Mouse (Mus musculus) bone marrow macrophage, adult 2 months (primary cell): ENCODE measurements around the gene Uspl1.

Source experiments
- CTCF ChIP-seq: IDR thresholded peaks from 2 replicates; pipeline ENCODE4 v1.5.1; 2012; ENCODE audit warnings: low read depth, mild to moderate bottlenecking, low read length, moderate library complexity
- POLR2A ChIP-seq: IDR thresholded peaks from 2 replicates; pipeline ENCODE4 v1.6.1; 2012; ENCODE audit warnings: mild to moderate bottlenecking, low read depth, low read length, borderline replicate concordance

DNA sequence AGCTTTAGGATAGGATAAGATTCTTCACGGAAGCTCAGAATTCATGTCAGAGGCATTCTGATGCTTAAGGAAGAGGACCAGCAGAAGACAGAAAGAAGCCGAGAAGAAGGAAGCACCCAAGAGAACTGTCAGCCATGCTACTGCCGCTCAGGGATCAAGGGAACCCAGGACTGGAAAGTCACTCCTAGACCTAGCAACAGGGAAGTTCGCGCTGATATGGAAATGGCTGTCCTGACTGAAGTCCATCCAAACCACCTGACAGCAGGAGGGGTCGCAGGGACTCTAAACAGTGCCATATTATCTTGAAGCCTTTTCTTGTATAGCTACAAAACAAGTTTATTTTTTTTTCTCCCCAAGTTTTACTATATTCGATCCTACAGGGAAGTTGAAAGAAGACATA is 9.6 kb upstream of the Uspl1 start:
- TF ChIP-seq CTCF: no peak
- no peak for TF ChIP-seq POLR2A
